Mouse (Mus musculus) lung, adult 2 months (tissue): ENCODE results near the gene Kif21b.

Experiments used
- CTCF ChIP-seq: fragments of 200-500 bp; IDR thresholded peaks from 2 replicates; pipeline ENCODE4 v1.5.1; 2011; ENCODE audit warnings: mild to moderate bottlenecking, low read length, control low read depth; ENCODE audit not compliant: insufficient read depth
- POLR2A ChIP-seq: fragments of 200-500 bp; IDR thresholded peaks from 2 replicates; pipeline ENCODE4 v1.6.1; 2011; ENCODE audit warnings: low read depth, mild to moderate bottlenecking, control low read depth, low read length, borderline replicate concordance; ENCODE audit errors: extremely low read depth

GRCm38 (mm10) chr1:136126159-136126765, 4.9 kb upstream of the Kif21b start:
- TF ChIP-seq POLR2A (no peak), CTCF (no peak)
